Mouse (Mus musculus) liver, embryonic 13.5 days (tissue): ENCODE results near the gene Gm8720. TPM values are rescaled to one million over a fixed set of nuclear protein-coding genes. Genes with fewer than 3 reads are reported as not detected.
"Not testable (repeated sequence)": the region's sequence is repeated elsewhere in the genome, so short reads cannot be mapped to it uniquely, and the experiment has no call there.

Experiments used
- ATAC-seq: fragments of 200-750 bp; cut with Nextera tagmentation; 2 replicates; pipeline ENCODE4 v1.8.0; 2017; ENCODE audit warnings: low read depth, mild to moderate bottlenecking, moderate number of reproducible peaks, moderate library complexity
- DNase-seq: peaks from one replicate; pipeline ENCODE4 v3.0.0; 2022
- H3K27ac ChIP-seq: fragments of 300-500 bp; sonication (generic); 2 replicates; pipeline ENCODE4 v1.5.1; 2015; ENCODE audit warnings: moderate library complexity, mild to moderate bottlenecking, inconsistent platforms
- H3K27me3 ChIP-seq: fragments of 300-500 bp; sonication (generic); 2 replicates; pipeline ENCODE4 v1.6.1; 2015; ENCODE audit warnings: mild to moderate bottlenecking, inconsistent platforms
- H3K36me3 ChIP-seq: fragments of 300-500 bp; sonication (generic); 2 replicates; pipeline ENCODE4 v1.6.1; 2015; ENCODE audit warnings: mild to moderate bottlenecking, inconsistent platforms
- H3K4me1 ChIP-seq: fragments of 300-500 bp; sonication (generic); replicated peaks from 2 replicates; pipeline ENCODE4 v1.6.1; 2015; ENCODE audit warnings: inconsistent platforms
- H3K4me2 ChIP-seq: fragments of 300-500 bp; sonication (generic); 2 replicates; pipeline ENCODE4 v1.6.1; 2015; ENCODE audit warnings: inconsistent platforms, mild to moderate bottlenecking, moderate library complexity
- H3K4me3 ChIP-seq: fragments of 300-500 bp; sonication (generic); replicated peaks from 2 replicates; pipeline ENCODE4 v1.5.1; 2015; ENCODE audit warnings: mild to moderate bottlenecking, inconsistent platforms
- H3K9ac ChIP-seq: fragments of 300-500 bp; sonication (generic); 2 replicates; pipeline ENCODE4 v1.6.1; 2015; ENCODE audit warnings: mild to moderate bottlenecking, inconsistent platforms
- H3K9me3 ChIP-seq: fragments of 300-500 bp; sonication (generic); replicated peaks from 2 replicates; pipeline ENCODE4 v1.6.1; 2016; ENCODE audit warnings: inconsistent platforms
- WGBS: fragments of 180-500 bp; shearing (Covaris S2); methylation state at CpG from one replicate; pipeline ENCODE4 v1.1.7; 2015; ENCODE audit not compliant: insufficient replicate concordance; 5-methylcytosine and 5-hydroxymethylcytosine counted together
- polyA plus RNA-seq: library from polyadenylated mRNA; unstranded; fragments of >200 nt; fragmentation: Nextera tagmentation; extraction: Ambion mirVana; gene quantifications from 2 replicates; pipeline ENCODE4 v1.2.1, GENCODE M21; 2015

Gm8720 gene
- not detected in 2 replicates for polyA plus RNA-seq

DNA sequence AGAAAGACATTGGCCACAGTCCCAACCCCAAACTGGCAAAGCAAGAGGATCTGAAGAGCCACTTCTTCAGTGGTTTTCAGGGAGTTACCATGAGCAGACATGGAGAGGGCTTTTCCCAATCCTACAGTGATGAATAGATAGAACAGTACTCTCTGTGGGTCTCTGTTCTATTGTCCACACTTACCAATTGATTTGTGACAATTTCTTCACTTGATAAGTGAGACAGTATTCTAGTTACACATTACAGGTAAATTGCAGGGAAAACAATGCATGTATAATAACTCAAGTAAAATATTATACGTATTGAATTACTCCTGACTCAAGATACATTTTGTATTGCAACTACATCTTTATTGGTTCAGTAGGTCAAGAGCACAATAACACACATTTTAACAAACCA is at the start of gene Gm8720:
Gm8720 (minus strand) TSS at position 101 of the 400 bp plus-strand sequence.
- not testable (repeated sequence) for H3K27me3 ChIP-seq, ATAC-seq, H3K9ac ChIP-seq, DNase-seq, H3K4me3 ChIP-seq, H3K4me2 ChIP-seq, H3K27ac ChIP-seq, H3K36me3 ChIP-seq, H3K4me1 ChIP-seq, H3K9me3 ChIP-seq
- WGBS, result no CpG with 5 or more reads among the region's 1 CpGs

DNA sequence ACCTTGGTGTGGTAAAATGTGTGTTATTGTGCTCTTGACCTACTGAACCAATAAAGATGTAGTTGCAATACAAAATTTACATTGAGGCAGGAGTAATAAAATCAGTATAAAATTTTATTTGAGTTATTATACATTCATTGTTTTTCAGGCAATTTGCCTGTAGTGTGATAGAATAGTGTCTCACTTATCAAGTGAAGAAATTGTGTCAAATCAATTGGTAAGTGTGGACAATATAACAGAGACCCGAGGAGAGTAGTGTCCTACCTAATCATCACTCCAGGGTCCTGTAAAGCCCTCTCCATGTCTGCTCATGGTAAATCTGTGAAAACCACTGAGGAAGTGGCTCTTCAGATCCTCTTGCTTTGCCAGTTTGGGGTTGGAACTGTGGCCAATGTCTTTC is 12.0 kb downstream of the Gm8720 start, which contains the start of gene Vmn1r163:
Vmn1r163 (plus strand) TSS at position 301 of the 400 bp plus-strand sequence.
- H3K36me3 ChIP-seq, H3K4me2 ChIP-seq, H3K9me3 ChIP-seq, H3K9ac ChIP-seq, H3K27ac ChIP-seq, H3K4me1 ChIP-seq, DNase-seq, H3K27me3 ChIP-seq, H3K4me3 ChIP-seq, ATAC-seq: not testable (repeated sequence)
- WGBS, result no CpG with 5 or more reads among the region's 1 CpGs

DNA sequence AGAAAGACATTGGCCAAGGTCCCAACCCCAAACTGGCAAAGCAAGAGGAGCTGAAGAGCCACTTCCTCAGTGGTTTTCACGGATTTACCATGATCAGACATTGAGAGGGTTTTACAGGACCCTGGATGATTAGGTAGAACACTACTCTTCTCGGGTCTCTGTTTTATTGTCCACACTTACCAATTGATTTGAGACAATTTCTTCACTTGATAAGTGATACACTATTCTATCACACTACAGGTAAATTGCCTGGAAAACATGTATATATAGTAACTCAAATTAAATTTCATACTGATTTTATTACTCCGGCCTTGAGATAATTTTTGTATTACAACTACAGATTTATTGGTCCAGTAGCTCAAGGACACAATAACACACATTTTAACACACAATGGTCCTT is 47.4 kb downstream of the Gm8720 start, which contains the start of gene Gm4216:
Gm4216 (minus strand) TSS at position 101 of the 400 bp plus-strand sequence.
- not testable (repeated sequence) for DNase-seq, H3K9ac ChIP-seq, H3K4me3 ChIP-seq, H3K4me2 ChIP-seq, H3K9me3 ChIP-seq, H3K27ac ChIP-seq, H3K36me3 ChIP-seq, H3K4me1 ChIP-seq, H3K27me3 ChIP-seq, ATAC-seq
- no CpG with 5 or more reads among the region's 3 CpGs for whole genome bisulfite sequencing

Other genes with a start within 250 kb of the Gm8720 start
- gene Vmn1r159, start 223.9 kb downstream of the Gm8720 start, polyA plus RNA-seq, result not detected in 2 replicates
- gene Vmn1r160, start 196.2 kb downstream of the Gm8720 start, polyA plus RNA-seq, result not detected in 2 replicates
- gene Gm4214, start 82.8 kb downstream of the Gm8720 start, polyA plus RNA-seq, result not detected in 2 replicates
- not detected in 2 replicates for gene Gm4216, start 47.5 kb downstream of the Gm8720 start, polyA plus RNA-seq
- gene Vmn1r163, start 11.9 kb downstream of the Gm8720 start, polyA plus RNA-seq, result not detected in 2 replicates
- gene Gm10662, start 77.0 kb upstream of the Gm8720 start, polyA plus RNA-seq, result not detected in 2 replicates
- gene Vmn1r165, start 149.9 kb upstream of the Gm8720 start, polyA plus RNA-seq, result not detected in 2 replicates
- gene Vmn1r166, start 184.2 kb upstream of the Gm8720 start, polyA plus RNA-seq, result not detected in 2 replicates
- not detected in 2 replicates for gene Gm6902, start 211.4 kb upstream of the Gm8720 start, polyA plus RNA-seq
- gene Nlrp4e, start 233.7 kb upstream of the Gm8720 start, polyA plus RNA-seq, result not detected in 2 replicates